Mouse (Mus musculus) adrenal gland, adult (tissue): Measurements from ENCODE around the gene Atxn3.

Experiments
- DNase-seq, 2 experiments: peaks; one replicate each; pipeline ENCODE4 v3.0.0; 2022 to 2023; ENCODE audit warnings: low spot score in 1 of 2; ENCODE audit not compliant: inconsistent age in 2 of 2

Atxn3 gene

DNA sequence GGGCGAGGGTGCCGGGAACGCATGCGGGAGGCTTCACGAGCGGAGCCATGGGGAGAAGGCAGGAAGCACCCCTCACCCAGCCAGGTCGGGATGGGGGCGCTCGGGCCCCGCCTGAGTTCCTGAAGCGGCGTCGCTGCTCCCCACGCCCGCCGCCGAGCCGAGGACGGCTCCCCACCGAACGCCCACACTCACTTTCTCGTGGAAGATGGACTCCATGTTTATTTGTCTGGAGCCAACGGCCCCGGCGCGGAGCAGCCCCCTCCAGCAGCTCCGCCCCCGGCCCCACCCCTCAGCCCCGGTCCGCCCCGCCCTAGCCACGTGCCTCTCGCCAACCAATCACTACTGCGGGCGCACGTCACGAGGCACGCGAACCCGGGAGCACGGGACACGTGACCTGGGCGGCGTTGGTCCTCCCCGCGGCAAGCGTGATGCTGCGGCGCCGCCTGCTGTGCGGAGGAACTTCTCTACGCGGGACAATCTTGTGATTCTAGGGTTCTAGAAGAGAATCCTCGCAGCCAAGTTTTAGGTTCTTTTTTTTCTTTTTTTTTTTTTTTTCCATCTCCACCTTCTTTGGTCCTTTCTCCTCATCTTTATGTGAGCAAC is at the start of gene Atxn3:
Gene Atxn3, minus strand, starts transcription at position 305 of the 603 bp plus-strand sequence.
- DNase-seq = peak; percentile 97 to 99

DNA sequence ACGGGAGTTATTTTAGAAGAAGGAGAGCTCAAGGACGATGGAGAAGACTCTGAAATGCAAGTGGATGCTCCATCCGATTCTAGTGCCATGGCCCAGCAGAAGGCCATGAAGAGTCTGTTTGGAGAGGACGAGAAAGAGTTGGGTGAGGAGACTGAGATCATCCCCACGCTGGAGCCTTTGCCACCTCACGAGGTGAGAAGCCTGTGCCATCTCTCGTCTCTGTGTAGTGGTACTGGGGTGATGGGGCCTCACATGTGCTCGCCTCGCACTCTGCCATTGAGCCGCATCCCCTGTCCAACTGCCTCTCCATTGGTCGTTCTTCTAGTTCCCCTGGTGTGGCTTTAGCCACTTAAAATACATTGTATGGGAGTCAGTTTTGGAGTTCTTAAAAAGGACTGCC is 42.7 kb upstream of the Atxn3 start:
- DNase-seq = no peak

DNA sequence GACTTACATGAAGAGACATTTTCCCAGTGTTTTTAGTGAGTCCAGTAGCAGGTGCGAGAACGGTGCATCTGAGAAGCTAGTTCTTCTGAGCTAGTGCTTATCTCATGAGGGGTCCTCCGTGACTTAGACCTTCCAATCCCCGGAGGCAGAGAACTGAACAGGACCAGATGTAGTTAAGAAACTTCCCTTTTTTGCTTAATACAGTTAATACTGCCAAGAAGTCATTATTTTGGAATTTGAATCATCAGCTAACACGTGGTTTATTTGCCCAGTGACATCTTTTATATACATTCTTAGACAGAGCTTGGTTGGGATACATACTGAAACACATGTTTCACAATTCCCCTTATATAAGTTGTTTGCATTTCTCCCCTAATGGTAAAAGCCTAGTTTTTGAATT is 40.9 kb upstream of the Atxn3 start:
- no peak for DNase-seq

DNA sequence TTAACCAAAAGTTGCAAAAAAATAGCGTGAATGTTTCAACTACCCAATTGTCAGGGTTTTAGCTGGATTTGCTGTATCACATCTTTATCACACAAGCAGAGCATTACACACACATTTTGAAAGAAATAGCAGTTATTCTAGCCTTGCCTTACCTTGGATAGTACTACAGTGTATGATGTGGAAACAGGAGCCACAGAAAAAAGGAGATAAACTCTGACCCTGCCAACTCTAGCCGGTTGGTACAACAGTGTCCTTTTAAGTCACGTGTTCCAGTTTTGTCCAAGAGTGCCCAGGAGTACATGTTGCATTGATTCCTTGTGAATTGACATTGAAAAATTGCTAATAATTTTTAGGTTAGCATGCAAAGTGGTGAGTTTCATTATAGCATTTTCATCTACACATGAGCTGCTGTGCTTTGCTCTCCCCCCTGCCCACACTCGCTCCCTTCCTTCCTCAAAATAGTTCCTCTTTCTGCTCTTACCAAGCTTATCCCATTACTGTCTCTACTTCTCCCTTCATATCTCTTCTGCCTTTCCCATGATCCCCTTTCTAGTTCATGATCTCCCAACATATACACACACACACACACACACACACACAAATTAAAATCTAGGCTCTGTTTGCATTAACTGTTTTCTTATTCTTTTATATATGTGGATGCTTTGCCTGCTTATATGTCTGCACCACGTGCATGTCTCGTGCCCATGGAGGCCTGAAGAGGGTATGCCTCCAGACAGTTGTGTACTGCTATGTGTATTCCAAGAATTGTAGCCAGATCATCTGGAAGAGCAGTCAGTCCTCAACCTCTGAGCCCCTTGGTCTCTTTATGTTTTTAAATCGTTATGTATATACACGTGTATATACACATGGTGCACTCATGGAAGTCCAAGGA is 36.8 kb upstream of the Atxn3 start:
- no peak for DNase-seq

DNA sequence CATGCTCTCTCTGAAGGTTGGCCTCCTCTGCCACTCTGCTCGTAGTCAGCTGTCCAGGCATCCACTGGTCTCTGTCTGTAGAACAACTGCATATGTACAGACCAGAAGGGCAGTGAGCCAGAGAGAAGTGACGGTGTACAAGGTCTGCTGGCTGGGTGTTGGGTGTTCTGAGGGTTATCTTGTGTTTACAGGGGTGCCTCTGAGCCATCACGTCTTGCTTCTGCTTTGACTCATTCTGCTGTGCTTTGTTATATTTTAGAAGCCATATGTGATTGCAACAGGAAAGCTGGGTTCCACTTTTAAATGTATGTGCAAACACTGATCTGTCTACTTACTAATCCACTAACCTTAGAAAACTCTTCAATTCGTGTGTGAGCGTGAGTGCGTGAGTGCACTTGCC is 29.6 kb upstream of the Atxn3 start:
- no peak for DNase-seq

DNA sequence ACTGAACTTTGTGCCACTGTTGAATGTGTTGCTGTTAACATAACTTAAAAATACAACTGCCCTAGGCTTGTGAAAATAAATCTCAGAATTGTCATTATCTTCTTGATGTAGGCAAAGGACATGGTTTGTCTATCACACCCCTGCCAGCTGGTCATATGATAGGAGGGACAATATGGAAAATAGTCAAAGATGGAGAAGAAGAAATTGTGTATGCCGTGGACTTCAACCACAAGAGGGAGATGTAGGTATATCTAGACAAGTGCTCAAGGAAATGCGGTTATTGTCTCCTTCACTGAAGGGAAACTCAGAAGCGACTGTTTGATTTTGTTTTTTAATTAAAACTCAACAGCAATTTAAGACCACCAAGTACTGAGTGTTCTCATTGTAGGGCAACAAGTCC is 27.1 kb upstream of the Atxn3 start:
- no peak for DNase-seq

DNA sequence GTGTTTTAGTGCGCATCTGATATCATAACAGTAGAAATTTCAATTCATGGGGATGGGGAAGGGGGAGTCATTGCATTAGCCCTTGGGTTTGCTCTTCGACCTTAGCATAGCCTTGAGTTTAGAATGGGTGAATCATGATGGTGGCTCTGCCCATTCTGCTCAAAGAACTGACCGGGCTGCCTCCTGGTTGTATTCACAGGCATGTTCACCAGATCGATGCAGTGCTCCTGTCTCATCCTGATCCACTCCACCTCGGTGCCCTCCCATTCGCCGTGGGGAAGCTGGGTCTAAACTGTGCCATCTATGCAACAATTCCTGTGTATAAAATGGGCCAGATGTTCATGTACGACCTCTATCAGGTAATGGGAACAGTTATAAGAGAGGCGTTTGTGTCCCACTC is 24.9 kb upstream of the Atxn3 start:
- peak; percentile 26 to 68 for DNase-seq

DNA sequence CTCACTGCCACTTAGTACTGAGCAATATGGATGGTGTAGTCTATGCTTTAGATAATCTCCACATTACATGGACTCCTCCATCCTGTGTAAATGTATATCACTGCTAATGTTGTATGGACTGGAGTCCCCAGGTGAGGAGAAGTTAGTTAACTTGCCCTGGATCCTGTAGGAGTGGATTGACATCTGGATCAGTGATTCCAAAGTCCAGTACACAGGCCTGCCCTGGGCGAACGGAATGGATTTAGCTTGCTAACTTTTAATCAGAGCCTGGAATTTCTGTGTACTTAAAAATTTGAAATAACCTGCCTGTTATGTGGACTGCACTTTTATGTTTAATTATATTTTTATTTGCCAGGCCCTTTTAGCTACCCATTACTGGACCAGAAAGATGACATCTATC is 23.5 kb upstream of the Atxn3 start:
- DNase-seq = no peak

DNA sequence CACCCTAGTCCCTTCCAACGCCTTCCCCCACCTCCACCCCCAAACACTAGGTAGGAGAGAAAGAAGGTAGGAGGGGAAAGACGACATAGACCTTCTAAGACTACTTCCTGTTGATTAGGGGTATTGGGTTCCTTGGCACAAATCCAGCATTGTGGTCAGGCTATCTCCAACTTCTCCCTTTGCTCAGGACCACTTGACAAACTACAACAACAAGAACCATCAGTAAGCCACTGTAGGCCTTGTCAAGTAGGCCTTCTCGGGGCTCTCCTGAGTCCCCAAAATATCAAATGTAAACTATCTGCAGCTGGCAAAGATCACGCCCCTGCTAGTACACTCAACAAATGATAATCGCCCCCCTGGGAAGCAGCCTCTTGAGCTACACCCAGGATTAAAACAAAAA is 22.2 kb upstream of the Atxn3 start:
- DNase-seq = no peak

DNA sequence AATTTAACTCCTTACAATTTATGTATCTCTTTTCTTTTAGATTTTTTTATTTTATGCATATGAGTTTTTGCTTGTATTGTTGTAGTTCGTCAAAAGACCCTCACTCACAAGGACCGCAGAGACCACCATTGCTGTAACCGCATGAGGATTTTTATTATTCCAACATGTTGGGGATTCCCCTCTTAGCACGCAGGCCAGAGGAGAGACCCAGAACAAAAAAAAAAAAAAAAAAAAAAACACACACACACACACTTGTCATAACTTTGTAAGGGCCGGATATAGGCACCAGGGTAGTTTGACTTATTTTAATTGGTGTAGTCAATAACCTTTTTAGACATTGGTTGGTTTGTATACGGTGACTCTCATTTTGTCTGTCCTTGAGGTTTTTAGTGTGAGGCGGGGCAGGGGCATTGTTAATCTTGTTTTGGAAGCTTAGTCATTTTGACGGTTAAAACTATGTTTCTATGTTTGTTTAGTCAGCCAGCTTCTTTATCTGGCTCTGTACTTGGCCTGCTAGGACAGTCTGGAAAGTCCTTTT is 21.2 kb upstream of the Atxn3 start:
- peak; percentile 52 to 79 for DNase-seq

DNA sequence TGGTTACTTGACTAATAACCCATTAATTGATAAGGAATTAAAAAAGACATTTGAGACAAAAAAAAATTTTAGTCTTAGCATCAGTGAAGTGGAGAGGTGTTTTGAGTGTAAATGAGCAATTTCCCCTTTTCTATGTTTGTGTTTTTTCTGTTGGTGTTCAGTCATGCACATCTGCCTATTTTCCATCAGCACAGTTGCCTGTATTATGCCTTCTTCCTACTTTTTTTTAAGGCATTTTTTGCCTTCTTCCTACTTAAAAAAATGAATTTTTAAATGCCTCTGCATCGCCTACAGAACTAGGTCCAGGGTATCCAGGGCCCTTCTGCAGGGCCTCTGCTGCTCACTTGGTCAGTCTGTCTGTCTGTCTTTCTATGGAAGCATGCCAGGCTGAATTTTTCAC is 20.5 kb upstream of the Atxn3 start:
- DNase-seq = no peak

DNA sequence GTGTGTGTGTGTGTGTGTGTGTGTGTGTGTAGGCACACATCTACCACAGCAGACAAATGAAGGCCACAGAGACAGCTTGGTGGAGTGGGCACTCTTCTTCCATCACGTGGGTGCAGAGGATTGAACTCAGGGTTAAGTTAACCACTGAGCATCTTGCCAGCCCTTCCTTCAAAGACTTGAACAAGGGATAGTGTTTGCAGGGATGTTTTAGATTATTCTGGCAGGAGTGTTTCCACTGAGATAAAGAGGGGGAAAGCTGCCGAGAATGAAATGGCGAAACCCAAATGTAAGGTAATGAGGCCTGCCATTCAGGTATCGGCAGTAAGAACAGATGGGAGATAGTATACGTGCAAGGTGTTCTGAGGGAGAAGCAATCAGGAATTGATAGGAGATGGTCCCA is 20.1 kb upstream of the Atxn3 start:
- DNase-seq = no peak

DNA sequence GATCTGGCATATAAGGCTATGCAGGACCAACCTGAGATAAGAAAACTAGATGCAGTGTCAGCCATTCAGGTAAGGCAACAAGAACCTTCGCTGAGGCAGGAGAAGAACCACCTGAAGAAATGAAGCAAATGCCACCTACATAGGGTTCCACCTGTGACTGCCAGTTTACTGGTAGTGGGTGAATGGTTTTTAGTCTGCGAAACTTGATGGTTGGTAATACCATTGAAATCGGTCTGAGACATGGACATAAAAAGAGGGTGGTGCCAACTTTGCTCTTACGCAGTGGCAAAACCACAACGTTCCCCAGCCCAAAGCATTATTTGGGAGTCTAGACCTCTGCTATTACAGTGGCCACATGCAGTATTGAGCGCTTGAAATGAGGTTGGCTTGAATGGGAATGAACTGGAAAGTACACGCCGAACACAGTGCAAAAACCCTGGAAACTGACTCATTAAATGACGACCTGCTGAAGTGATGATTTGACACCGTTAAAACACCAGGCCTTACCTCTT is 19.4 kb upstream of the Atxn3 start:
- no peak for DNase-seq

DNA sequence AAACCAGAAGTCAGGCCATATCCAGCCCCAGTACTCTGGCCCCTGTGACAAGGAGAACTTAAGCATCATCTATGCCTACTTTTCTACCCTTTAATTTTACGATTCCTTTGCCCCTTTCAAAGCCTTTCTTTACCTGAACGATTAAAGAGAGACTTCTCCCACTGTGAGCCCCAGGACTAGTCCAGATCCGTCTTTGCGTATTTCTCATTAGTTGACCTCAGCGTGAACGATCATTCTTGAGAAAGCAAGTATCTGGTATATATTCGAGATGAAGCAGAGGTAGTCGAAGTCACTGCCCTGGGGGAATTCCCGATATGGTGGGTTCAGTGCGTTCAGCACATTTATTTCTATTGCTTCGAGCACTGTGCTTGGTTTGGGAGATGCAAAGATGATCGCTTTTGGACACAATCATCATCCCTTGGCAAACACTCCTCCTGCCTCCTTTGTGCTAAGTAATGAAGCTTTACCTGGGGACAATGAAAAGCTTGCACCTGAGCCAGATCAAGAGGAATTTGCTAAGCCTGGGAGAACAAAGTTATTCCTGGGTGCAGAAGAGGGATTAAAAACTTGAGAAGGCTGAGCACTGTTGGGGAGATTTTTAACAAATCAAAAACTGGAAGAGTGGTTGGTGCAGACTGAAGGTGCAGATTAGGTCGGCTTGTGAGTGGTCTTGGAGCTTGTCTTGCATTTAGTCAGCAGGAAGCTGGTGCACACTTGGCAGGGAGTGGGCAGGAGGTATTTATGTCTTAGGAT is 18.8 kb upstream of the Atxn3 start:
- no peak for DNase-seq

DNA sequence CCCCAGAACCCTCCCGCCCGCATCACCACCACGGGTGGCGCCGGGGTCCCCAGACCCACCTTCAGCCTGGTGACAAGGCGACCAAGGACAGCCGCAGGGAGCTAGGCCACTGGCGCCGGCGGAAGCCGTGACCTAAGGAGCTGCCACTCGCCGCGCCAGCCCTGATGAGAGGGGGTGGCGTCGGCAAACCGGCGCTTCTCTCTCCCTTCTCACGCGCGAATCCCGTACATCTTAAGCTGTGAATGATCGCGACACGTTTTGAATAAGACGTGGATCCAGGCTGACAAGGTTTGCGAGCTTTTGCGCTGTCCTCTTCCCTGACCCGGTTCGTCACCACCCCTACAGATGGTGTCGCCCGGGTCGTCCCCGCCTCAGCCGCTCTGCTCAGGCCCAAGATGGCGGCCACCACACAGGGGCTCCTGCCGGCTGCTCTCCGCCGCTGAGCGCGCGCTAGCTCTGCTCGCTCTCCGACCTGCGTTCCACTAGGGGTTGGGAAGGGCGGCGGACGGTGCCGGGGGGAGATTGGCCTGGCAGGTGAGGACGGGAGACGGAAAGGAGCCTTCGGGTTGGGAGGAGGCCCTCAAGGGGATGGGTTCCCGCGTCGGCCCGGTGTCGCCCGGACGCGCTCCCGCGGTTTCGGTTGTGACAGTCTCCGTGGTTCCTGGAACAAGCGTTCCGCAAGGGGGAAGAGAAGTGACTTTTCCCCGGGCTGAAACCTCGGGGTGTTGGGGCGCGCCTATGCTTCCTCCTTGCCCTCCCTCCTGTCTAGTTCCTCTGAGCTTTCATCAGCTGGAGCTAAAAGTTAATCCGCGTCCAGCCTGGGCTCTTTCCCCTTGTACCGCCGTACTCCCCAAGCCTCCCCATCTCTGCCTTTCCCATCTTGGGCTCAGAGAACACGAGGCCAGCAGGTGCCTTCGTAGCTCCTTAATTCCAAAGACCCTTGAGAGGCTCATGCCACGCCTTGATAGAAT is 17.8 kb upstream of the Atxn3 start, which contains the start of gene Cpsf2:
Gene Cpsf2, plus strand, starts transcription at position 388 of the 971 bp plus-strand sequence.
- peak; percentile 90 to 98 for DNase-seq

DNA sequence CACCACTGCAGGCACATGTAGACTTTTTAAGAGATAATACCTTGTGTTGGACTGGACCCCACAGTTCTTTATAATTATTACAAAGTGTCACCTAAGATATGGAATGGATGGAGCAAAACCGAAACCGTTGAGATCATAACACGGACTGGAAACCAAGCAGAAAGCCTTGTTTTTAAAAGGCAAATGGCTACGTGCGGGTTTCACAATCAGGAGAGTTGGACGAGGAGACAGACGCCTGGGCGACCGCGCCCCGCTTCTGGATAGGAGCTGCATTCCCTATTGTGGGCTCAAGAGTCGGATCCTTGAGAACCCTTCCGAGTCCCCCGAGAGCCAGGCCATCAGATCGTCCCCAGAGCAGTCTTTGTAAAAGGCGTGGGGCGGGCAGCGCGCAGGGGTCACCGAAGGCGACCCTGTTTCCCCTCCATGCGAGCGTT is 17.1 kb upstream of the Atxn3 start:
- no peak for DNase-seq

DNA sequence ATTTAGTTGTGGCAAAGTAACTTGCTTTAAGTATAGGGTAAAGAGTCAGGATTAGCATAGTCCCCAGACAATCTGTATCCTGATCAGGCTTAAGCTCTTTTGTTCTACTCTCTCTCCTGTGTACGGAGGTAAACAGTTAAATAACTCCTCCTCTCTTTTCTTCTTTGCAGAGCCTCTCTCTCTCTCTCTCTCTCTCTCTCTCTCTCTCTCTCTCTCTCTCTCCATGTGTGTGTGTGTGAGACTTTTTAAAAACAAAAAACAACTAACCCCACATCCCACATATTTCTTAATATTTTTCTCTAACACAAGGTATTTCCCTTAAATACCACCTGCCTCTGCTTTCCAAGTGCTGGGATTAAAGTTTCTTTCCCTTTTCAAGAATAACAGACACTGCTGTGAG is 16.5 kb upstream of the Atxn3 start:
- no peak for DNase-seq

DNA sequence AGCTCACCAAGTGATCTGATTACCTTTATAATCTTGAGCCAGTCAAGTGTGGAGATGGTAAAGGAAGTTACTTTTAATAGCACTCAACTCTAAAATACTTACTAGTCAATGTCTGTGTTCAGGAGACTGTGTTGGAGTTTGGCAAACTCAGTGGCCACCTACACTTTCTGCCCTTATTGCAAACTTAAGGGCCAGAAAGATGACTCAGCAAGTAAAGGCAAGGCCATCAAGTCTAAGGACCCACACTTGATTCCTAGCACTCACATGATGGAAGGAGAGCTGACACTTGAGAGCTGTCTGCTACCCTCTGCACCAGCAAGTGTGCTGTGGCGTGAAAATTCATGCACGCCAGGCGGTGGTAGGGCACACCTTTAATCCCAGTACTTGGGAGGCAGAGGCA is 14.2 kb upstream of the Atxn3 start:
- DNase-seq = no peak

DNA sequence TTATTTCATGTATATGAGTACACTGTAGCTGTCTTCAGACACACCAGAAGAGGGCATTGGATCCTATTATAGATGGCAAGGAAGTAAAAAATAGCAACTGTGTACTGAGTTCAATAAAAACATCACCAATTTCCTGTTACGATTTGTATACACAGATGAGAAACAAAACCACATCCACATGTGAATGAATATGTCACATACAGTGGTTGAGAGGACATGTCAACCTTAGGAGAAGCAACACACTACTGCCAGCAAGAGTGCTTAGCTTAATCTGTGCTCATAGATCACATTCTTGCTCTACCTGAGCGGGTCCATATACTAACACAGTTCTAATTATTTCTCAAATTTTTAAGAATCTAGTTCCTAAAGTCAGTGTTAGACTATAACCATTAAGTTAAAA is 13.3 kb upstream of the Atxn3 start:
- no peak for DNase-seq
